Mouse (Mus musculus) thymus, adult 2 months (tissue): ENCODE measurements at regions not wholly inside any gene's neighbourhood (a gene's known extent, or its start where the extent isn't known, plus 50 kb on each side); places are given as distances from the start of the nearest gene placed in this dataset.

Experiments
- DNase-seq: peaks from one replicate; pipeline ENCODE4 v3.0.0; 2021
- H3K27ac ChIP-seq: fragments of 200-500 bp; 2 replicates; pipeline ENCODE4 v1.5.1; 2012; ENCODE audit warnings: low read length, control low read depth; ENCODE audit not compliant: control insufficient read depth, insufficient read depth
- H3K27me3 ChIP-seq: fragments of 200-500 bp; 2 replicates; pipeline ENCODE4 v1.6.1; 2012; ENCODE audit warnings: mild to moderate bottlenecking, low read length, moderate library complexity, mixed read lengths; ENCODE audit not compliant: control insufficient read depth, insufficient read depth
- H3K36me3 ChIP-seq: fragments of 200-500 bp; 2 replicates; pipeline ENCODE4 v1.6.1; 2012; ENCODE audit warnings: mild to moderate bottlenecking, low read length, moderate library complexity; ENCODE audit not compliant: control insufficient read depth, insufficient read depth
- H3K4me1 ChIP-seq: fragments of 200-500 bp; replicated peaks from 2 replicates; pipeline ENCODE4 v1.6.1; 2012; ENCODE audit warnings: low read length; ENCODE audit not compliant: control insufficient read depth, insufficient read depth
- H3K4me3 ChIP-seq: fragments of 200-500 bp; 2 replicates; pipeline ENCODE4 v1.5.1; 2012; ENCODE audit warnings: mild to moderate bottlenecking, low read length, control low read depth, moderate library complexity; ENCODE audit not compliant: control insufficient read depth, insufficient read depth
- CTCF ChIP-seq: fragments of 200-500 bp; IDR thresholded peaks from 2 replicates; pipeline ENCODE4 v1.5.1; 2012; ENCODE audit warnings: mild to moderate bottlenecking, control low read depth, low read length, moderate library complexity, borderline replicate concordance; ENCODE audit not compliant: control insufficient read depth, poor library complexity, insufficient read depth; ENCODE audit errors: extremely low read depth
- POLR2A ChIP-seq: fragments of 200-500 bp; IDR thresholded peaks from 2 replicates; pipeline ENCODE4 v1.6.1; 2012; ENCODE audit warnings: mild to moderate bottlenecking, low read length, control low read depth, moderate library complexity; ENCODE audit not compliant: control insufficient read depth, poor library complexity, insufficient read depth; ENCODE audit errors: extremely low read depth
- WGBS: fragments of 180-500 bp; shearing (Covaris S2); methylation state at CpG from one replicate; pipeline ENCODE4 v1.1.7; 2018; 5-methylcytosine and 5-hydroxymethylcytosine counted together

DNA sequence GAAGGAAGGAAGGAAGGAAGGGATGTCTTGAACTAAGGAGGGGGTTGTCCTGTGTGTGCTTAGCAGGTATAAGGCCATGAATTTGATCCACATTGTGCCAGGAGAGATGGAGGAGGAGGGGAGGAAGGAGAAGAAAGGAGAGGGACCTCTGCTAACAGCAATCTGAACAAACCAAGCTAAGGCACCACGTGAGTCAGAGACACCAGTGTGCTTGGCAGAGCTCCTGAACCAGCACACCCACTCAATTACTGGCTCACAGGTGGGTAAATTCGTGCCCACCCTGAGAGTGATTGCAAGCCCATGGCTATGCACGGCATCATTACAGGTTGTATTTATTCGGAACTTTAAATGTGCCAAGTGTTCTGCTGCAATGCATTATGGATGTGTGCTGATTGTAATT is 1154.1 kb downstream of the 4930447A16Rik start:
- H3K4me3 ChIP-seq = no peak overlapping the region
- H3K4me1 ChIP-seq = 0 out of 2 replicates have a peak, but pooled peaks cover under 1% of the 10 kb centered on the region
- 91% methylated on average over 4 of the region's 4 CpGs for WGBS
- no peaks in the 10 kb centered on the region for H3K27me3 ChIP-seq
- DNase-seq = no peak
- TF ChIP-seq CTCF = no peak
- no peak for TF ChIP-seq POLR2A
- H3K27ac ChIP-seq = no peak overlapping the region
- no peaks in the 10 kb centered on the region for H3K36me3 ChIP-seq

DNA sequence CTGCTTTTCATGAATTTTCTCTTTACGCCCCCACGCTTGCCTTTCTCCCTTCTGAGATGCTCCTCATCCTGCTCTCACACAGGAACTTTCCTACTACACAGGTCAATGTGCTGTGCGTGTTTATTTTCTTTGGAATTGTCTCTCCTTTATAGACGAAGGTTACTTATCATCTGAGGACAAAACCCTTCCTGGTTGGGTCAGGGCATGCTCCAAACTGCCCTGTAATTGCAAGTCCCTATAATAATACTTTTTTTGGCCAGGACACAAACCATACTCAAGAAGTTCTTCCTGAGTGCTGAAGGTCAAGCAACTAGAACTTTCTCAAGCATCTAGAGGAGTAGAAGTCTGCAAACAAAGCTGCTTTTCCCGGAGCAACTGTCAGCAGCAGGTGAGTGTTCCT is 1158.1 kb downstream of the 4930447A16Rik start:
- no peak for TF ChIP-seq POLR2A
- TF ChIP-seq CTCF = no peak
- H3K27me3 ChIP-seq = no peaks in the 10 kb centered on the region
- H3K36me3 ChIP-seq = no peaks in the 10 kb centered on the region
- DNase-seq = no peak
- no peak overlapping the region for H3K4me3 ChIP-seq
- H3K4me1 ChIP-seq = no peaks in the 10 kb centered on the region
- no peak overlapping the region for H3K27ac ChIP-seq
- 89% methylated on average over 5 of the region's 5 CpGs for WGBS

DNA sequence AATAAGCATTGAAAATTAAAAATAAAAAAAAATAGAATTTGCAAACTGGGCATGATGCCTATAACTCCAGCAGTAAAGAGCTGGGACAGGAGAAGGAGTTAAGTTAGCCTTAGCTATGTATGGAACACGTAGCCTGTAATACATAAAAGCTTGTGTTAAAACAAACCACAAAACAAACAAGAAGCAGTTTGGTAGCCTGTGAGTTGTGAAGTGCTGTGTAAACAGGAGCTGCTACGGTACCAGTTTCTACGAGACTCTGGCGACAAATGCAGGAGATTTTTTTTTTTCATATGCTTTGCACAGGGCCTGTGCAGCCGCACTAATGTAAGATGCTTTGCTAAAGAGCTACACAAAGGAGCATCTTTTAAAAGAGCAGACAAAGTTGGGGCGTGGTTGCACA is 1159.1 kb downstream of the 4930447A16Rik start:
- 91% methylated on average over 6 of the region's 6 CpGs for WGBS
- DNase-seq = no peak
- Histone ChIP-seq H3K27ac (no peak overlapping the region), H3K4me1 (no peaks in the 10 kb centered on the region), H3K36me3 (no peaks in the 10 kb centered on the region), H3K4me3 (no peak overlapping the region), H3K27me3 (no peaks in the 10 kb centered on the region)
- TF ChIP-seq CTCF (no peak), POLR2A (no peak)

DNA sequence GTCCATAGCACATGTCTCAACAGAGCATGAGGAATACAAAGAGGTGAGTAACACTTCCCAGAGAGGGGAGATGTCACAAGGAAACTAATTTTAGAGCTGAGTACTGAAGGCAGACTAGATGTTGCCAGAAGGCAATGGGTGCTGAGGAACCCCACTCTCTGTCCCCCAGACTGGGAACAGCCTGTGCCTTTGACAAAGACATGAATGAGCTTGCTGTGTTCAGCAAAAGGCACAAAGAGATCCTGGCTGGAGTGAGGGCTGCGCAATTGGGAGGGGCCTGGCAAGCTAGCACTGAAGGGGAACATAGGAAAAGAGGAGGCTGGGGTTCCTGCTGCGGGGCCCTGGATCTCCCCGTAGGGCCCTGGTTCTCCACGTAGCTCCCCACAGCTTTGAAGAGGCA is 1160.3 kb downstream of the 4930447A16Rik start:
- Histone ChIP-seq H3K4me1 (no peaks in the 10 kb centered on the region), H3K27me3 (no peaks in the 10 kb centered on the region), H3K27ac (no peak overlapping the region), H3K4me3 (no peak overlapping the region), H3K36me3 (no peaks in the 10 kb centered on the region)
- no peak for DNase-seq
- TF ChIP-seq CTCF (no peak), POLR2A (no peak)
- 92% methylated on average over 4 of the region's 4 CpGs for WGBS

DNA sequence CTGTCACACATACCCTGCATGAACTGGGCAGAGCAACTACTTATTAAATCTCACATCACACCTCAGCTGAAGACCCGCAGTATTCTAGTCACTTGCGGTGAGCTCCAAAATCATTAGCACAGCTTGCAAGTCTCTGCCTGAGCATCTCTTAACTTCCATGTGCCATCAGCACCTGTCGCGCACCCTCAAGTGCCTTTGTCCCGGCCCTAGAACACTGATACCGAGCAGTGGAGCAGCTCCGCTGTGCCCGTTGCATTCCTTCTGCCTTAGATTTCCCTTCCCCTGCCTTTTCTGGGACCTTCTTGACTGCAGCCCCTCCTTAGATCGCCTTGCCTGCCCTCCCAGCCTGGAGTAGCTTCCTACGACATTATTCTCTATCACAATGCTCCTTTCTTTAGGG is 1161.2 kb downstream of the 4930447A16Rik start:
- no peaks in the 10 kb centered on the region for H3K27me3 ChIP-seq
- TF ChIP-seq POLR2A = no peak
- no peak for TF ChIP-seq CTCF
- no peaks in the 10 kb centered on the region for H3K36me3 ChIP-seq
- H3K27ac ChIP-seq = no peak overlapping the region
- WGBS = 96% methylated on average over 10 of the region's 10 CpGs
- no peaks in the 10 kb centered on the region for H3K4me1 ChIP-seq
- no peak overlapping the region for H3K4me3 ChIP-seq
- no peak for DNase-seq

DNA sequence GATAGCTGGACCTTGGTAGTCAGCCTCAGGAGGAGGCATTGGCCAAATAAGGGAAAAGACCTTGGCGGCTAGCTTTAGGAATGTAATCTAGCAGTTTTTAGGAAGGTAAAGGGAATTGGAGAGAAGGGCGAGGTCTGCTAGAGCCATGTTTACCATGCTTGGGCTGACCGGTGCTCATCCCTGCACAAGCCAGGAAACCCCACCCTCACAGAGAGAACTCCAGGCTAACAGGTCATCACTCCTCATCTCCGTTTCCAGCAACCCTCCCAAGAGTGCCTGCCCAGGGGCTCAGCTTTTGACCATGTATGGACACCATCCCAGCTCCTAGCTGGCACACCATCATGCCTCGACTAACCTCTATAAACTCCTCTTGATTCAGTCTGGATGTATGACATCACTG is 1162.9 kb downstream of the 4930447A16Rik start:
- H3K4me1 ChIP-seq = no peaks in the 10 kb centered on the region
- no peak overlapping the region for H3K4me3 ChIP-seq
- 93% methylated on average over 5 of the region's 5 CpGs for WGBS
- no peak for TF ChIP-seq POLR2A
- TF ChIP-seq CTCF = no peak
- no peak for DNase-seq
- no peak overlapping the region for H3K27ac ChIP-seq
- no peaks in the 10 kb centered on the region for H3K27me3 ChIP-seq
- no peaks in the 10 kb centered on the region for H3K36me3 ChIP-seq

DNA sequence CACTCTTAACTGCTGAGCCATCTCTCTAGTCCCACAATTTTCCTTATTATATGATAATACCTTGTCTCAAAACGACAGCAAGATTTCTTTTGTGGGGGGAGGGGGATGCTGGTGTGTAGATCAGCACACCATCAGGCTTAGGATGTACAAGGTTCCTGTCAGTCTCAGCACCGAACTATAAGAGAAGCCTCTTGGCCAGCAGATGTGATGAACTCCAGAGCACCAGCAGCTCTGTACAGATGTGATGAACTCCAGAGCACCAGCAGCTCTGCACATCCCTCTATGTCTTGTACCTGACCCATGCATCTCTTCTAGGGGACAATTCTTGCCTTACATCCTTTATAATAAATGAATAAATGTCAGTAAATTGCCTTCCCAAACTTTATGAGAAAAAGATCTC is 1163.7 kb downstream of the 4930447A16Rik start:
- Histone ChIP-seq H3K4me1 (no peaks in the 10 kb centered on the region), H3K4me3 (no peak overlapping the region), H3K27me3 (no peaks in the 10 kb centered on the region), H3K27ac (no peak overlapping the region), H3K36me3 (no peaks in the 10 kb centered on the region)
- TF ChIP-seq POLR2A = no peak
- TF ChIP-seq CTCF = no peak
- DNase-seq = no peak
- 74% methylated on average over 2 of the region's 2 CpGs for WGBS
